Mouse (Mus musculus) stomach, embryonic 16.5 days (tissue): ENCODE measurements around the gene Amotl1. TPM values are rescaled to one million over a fixed set of nuclear protein-coding genes. Genes with fewer than 3 reads are reported as not detected.

Experiments used
- ATAC-seq: fragments of 200-750 bp; cut with Nextera tagmentation; 2 replicates; pipeline ENCODE4 v1.8.0; 2017; ENCODE audit warnings: moderate number of reproducible peaks, moderate TSS enrichment; ENCODE audit not compliant: insufficient read depth, low FRiP score
- H3K27ac ChIP-seq: fragments of 300-500 bp; sonication (generic); 2 replicates; pipeline ENCODE4 v1.5.1; 2014; ENCODE audit warnings: low read length
- H3K27me3 ChIP-seq: fragments of 300-500 bp; sonication (generic); 2 replicates; pipeline ENCODE4 v1.6.1; 2014; ENCODE audit warnings: low read length, control low read depth, mixed read lengths; ENCODE audit not compliant: control insufficient read depth, insufficient read depth
- H3K36me3 ChIP-seq: fragments of 300-500 bp; sonication (generic); 2 replicates; pipeline ENCODE4 v1.6.1; 2014; ENCODE audit warnings: low read length; ENCODE audit not compliant: control insufficient read depth, insufficient read depth
- H3K4me1 ChIP-seq: fragments of 300-500 bp; sonication (generic); 2 replicates; pipeline ENCODE4 v1.6.1; 2014; ENCODE audit warnings: low read length, control low read depth, mixed read lengths; ENCODE audit not compliant: control insufficient read depth, insufficient read depth
- H3K4me2 ChIP-seq: fragments of 300-500 bp; sonication (generic); 2 replicates; pipeline ENCODE4 v1.6.1; 2014; ENCODE audit warnings: low read depth, low read length, mixed read lengths
- H3K4me3 ChIP-seq: fragments of 300-500 bp; sonication (generic); replicated peaks from 2 replicates; pipeline ENCODE4 v1.5.1; 2014; ENCODE audit warnings: mild to moderate bottlenecking, low read length
- H3K9ac ChIP-seq: fragments of 300-500 bp; sonication (generic); 2 replicates; pipeline ENCODE4 v1.6.1; 2014; ENCODE audit warnings: low read length
- H3K9me3 ChIP-seq: fragments of 300-500 bp; sonication (generic); replicated peaks from 2 replicates; pipeline ENCODE4 v1.6.1; 2016; ENCODE audit warnings: low read length, control low read depth; ENCODE audit not compliant: control insufficient read depth
- WGBS: fragments of 180-500 bp; shearing (Covaris S2); extraction: QIAGEN DNeasy Blood & Tissue Kit; methylation state at CpG from one replicate; pipeline ENCODE4 v1.1.7; 2014; 5-methylcytosine and 5-hydroxymethylcytosine counted together
- polyA plus RNA-seq: library from polyadenylated mRNA; unstranded; fragments of >200 nt; fragmentation: Nextera tagmentation; extraction: Ambion mirVana; gene quantifications from 2 replicates; pipeline ENCODE4 v1.2.1, GENCODE M21; 2015

Amotl1 gene
- polyA plus RNA-seq, 1 experiment from 2014 or later = 19.7 TPM

DNA sequence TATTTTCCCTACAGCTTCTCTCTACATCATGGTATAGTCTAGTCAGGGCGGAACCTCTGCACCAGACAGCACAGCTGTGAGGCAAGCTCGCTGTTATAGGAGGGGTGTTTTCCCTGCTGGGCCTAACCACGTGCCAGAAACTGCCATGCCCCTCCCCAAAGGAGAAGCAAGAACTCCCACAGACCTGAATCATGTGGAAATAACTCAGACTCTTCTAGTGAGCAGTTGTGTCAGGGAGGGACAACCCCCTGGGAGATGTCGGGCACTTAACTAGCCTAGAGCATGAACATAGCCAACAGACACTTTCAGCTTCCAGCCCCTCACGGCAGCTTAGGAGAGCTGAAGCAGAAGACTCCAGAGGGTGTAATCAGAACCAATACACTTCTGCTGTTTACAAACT lies 13.1 kb downstream of the Amotl1 start:
- no peaks in the 10 kb centered on the region for H3K9me3 ChIP-seq
- no peak overlapping the region for H3K9ac ChIP-seq
- H3K4me1 ChIP-seq = no peaks in the 10 kb centered on the region
- no peak overlapping the region for H3K4me2 ChIP-seq
- 34% methylated on average over 5 of the region's 5 CpGs for WGBS
- H3K27ac ChIP-seq = no peak overlapping the region
- ATAC-seq = peak; percentile 64
- H3K4me3 ChIP-seq = no peak overlapping the region
- no peaks in the 10 kb centered on the region for H3K36me3 ChIP-seq
- H3K27me3 ChIP-seq = no peaks in the 10 kb centered on the region; the same call in 1 of the 2 replicates

DNA sequence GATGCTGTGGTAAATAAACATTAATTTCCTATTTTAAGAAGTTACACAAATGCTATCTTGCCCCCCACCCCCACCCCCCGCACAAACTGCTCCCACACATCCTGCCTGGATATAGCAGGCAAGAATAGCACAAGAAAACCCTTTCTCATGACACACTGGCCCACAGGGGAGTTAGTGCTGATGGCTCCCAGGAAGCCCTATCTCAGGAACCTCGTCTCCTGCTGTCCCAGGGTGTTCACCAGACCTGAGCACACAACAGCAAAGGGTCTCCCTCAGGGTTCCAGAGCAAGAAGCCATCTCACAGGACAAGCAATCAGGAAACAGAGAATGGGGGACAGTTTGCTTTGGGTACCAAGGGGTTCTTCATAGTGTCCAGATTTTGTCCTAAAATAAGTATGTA lies 17.3 kb downstream of the Amotl1 start:
- no peaks in the 10 kb centered on the region for H3K27me3 ChIP-seq
- no peaks in the 10 kb centered on the region for H3K36me3 ChIP-seq
- no peak overlapping the region for H3K4me2 ChIP-seq
- H3K9ac ChIP-seq = no peak overlapping the region
- 74% methylated on average over 2 of the region's 2 CpGs for WGBS
- H3K27ac ChIP-seq = no peak overlapping the region
- no peaks in the 10 kb centered on the region for H3K9me3 ChIP-seq
- ATAC-seq = no peak
- H3K4me3 ChIP-seq = no peak overlapping the region
- peaks cover 24% of the 10 kb centered on the region for H3K4me1 ChIP-seq

DNA sequence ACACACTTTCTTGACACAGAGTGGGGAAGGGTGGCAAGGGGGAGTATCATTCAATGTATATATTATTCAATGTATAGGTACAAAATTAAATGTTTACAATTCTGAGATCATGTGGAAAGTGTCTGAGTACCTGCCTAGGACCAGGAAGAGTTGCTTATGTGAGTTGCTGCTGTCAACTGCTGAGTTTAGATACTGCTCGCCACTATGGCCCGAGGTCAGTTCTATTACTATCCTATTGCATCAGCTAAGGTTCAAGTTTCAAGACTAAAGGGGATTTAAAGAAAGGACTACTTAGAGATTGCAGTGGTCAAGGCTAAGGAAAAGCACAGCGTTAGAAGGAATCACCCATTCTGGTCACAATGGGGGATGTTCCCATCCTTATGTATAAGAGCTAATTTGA lies 18.9 kb downstream of the Amotl1 start:
- WGBS = 89% methylated on average over 3 of the region's 3 CpGs
- H3K27me3 ChIP-seq = no peaks in the 10 kb centered on the region
- no peak overlapping the region for H3K9ac ChIP-seq
- H3K27ac ChIP-seq = no peak overlapping the region
- no peak for ATAC-seq
- no peaks in the 10 kb centered on the region for H3K9me3 ChIP-seq
- H3K4me1 ChIP-seq = peaks cover 24% of the 10 kb centered on the region
- no peaks in the 10 kb centered on the region for H3K36me3 ChIP-seq
- no peak overlapping the region for H3K4me2 ChIP-seq
- H3K4me3 ChIP-seq = no peak overlapping the region

- Histone ChIP-seq H3K27ac (no peak overlapping the region), H3K4me2 (no peak overlapping the region), H3K36me3 (no peaks in the 10 kb centered on the region), H3K9ac (no peak overlapping the region), H3K4me1 (peaks cover 24% of the 10 kb centered on the region), H3K9me3 (no peaks in the 10 kb centered on the region), H3K4me3 (no peak overlapping the region), H3K27me3 (no peaks in the 10 kb centered on the region)
- peak; percentile 74 for ATAC-seq
- WGBS = 15% methylated on average over 3 of the region's 3 CpGs
Measured at GRCm38 (mm10) chr9:14625024-14625423, 19.8 kb downstream of the Amotl1 start.

DNA sequence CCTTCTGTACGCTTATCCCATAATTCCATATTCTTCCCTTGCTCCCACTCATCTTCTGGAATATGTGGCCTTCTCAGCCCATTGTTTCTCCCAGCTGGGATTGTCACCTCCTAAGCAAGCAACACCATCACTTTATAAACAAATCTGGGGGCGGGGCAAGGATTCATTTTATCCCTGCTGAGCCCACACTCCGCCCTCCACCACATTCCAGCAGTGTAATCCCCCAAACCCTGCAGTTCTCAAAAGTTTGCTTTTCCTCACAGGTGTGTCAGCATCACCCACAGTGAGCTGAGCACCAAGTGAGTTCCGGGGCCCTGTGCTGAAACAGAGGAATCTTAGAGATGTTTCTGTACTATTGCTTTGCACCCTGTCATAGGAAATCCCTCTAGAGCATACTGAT lies 20.9 kb downstream of the Amotl1 start:
- Histone ChIP-seq H3K9me3 (no peaks in the 10 kb centered on the region), H3K4me3 (no peak overlapping the region), H3K27ac (no peak overlapping the region), H3K4me1 (peaks cover 24% of the 10 kb centered on the region), H3K27me3 (no peaks in the 10 kb centered on the region), H3K36me3 (no peaks in the 10 kb centered on the region), H3K9ac (no peak overlapping the region), H3K4me2 (no peak overlapping the region)
- ATAC-seq = no peak
- WGBS = 48% methylated on average over 4 of the region's 4 CpGs

GRCm38 (mm10) chr9:14623250-14623649 lies 21.6 kb downstream of the Amotl1 start:
- Histone ChIP-seq H3K4me3 (no peak overlapping the region), H3K36me3 (no peaks in the 10 kb centered on the region), H3K4me1 (peaks cover 24% of the 10 kb centered on the region), H3K9me3 (no peaks in the 10 kb centered on the region), H3K27me3 (no peaks in the 10 kb centered on the region), H3K9ac (no peak overlapping the region), H3K27ac (no peak overlapping the region), H3K4me2 (no peak overlapping the region)
- 20% methylated on average over 5 of the region's 5 CpGs for WGBS
- peak; percentile 25; the same call in 1 of the 2 replicates for ATAC-seq

GRCm38 (mm10) chr9:14622848-14623247 lies 22.0 kb downstream of the Amotl1 start:
- no peaks in the 10 kb centered on the region for H3K9me3 ChIP-seq
- no peak overlapping the region for H3K4me2 ChIP-seq
- no peak overlapping the region for H3K4me3 ChIP-seq
- H3K27me3 ChIP-seq = no peaks in the 10 kb centered on the region
- peaks cover 24% of the 10 kb centered on the region for H3K4me1 ChIP-seq
- H3K9ac ChIP-seq = no peak overlapping the region
- no peak for ATAC-seq
- H3K27ac ChIP-seq = no peak overlapping the region
- no peaks in the 10 kb centered on the region for H3K36me3 ChIP-seq
- 43% methylated on average over 3 of the region's 3 CpGs for WGBS

DNA sequence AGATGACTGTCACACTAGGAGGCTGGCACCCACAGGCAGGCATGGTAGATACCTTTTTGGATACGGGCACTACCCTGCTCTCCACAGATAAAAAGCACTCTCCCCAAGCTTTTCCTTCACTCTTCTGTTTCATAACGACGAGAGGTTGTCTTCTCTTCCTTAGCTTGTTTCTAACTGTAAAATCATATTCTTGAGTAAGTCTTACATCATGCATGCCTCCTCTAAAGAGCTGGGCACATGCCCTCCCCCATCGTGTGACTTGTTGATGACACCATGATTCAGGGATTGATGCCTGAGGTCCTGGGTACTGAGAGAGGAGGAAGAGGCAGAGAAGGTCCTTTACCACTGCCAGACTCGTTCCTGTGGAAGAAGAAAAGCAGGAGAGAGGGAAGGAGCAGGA lies 24.7 kb downstream of the Amotl1 start:
- Histone ChIP-seq H3K4me2 (no peak overlapping the region), H3K27ac (no peak overlapping the region), H3K27me3 (no peaks in the 10 kb centered on the region), H3K4me1 (peaks cover 26% of the 10 kb centered on the region), H3K9me3 (no peaks in the 10 kb centered on the region), H3K36me3 (no peaks in the 10 kb centered on the region), H3K4me3 (no peak overlapping the region), H3K9ac (no peak overlapping the region)
- ATAC-seq = no peak
- WGBS = 75% methylated on average over 5 of the region's 5 CpGs

GRCm38 (mm10) chr9:14614931-14615880 lies 29.6 kb downstream of the Amotl1 start:
- peak overlapping the region; percentile 97 for H3K9ac ChIP-seq
- no peaks in the 10 kb centered on the region for H3K9me3 ChIP-seq
- 11% methylated on average over 33 of the region's 33 CpGs for WGBS
- ATAC-seq = peak; percentile 83
- H3K4me1 ChIP-seq = peaks cover 28% of the 10 kb centered on the region
- H3K4me2 ChIP-seq = peak overlapping the region; percentile 87
- peak overlapping the region; percentile 88 for H3K27ac ChIP-seq
- no peaks in the 10 kb centered on the region for H3K27me3 ChIP-seq
- peak overlapping the region; percentile 83 for H3K4me3 ChIP-seq
- H3K36me3 ChIP-seq = no peaks in the 10 kb centered on the region
